Mouse (Mus musculus): ENCODE results near the gene Ndufa7.
"Not testable (repeated sequence)": the region's sequence is repeated elsewhere in the genome, so short reads cannot be mapped to it uniquely, and the experiment has no call there.

Ndufa7 gene

DNA sequence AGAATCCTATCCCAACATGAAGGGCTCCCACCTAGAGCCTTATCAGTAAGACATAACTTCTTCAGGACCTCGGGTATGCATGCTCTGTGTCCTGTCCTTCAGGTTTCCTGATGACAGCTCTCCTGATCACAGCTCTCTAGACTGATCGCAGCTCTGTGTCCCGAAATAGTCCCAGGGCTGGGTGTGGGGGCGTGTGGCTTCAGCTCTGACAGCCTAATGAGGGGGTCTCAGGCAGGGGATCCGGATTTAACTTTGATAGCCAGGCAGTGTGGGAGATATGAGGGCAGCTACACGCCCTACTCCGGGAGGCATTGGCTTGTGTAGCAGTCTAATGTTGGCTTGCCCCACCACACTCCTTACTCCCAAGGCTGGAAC, 13.2 kb upstream of the Ndufa7 start:
- DNase-seq (ENCODE audit: low spot score): no peak

DNA sequence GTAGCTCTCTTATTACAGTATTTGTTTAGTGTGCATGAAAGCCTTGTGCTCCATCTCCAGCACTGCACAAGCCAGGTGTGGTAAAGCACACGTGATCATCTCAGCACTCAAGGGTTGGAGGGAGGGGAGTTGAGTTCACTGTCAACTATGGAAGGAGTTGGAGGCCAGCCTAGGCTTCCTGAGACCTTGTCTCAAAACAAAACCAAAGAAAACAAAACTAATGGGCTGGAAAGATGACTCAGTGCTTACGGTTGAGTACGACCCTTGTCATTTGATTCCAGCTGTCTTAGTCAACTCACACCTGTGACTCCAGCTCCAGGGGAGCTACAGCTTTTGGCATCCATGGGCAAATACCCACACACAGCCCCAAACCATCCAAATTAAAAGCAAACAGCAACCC, 11.9 kb upstream of the Ndufa7 start:
- DNase-seq (ENCODE audit: low spot score): no peak

DNA sequence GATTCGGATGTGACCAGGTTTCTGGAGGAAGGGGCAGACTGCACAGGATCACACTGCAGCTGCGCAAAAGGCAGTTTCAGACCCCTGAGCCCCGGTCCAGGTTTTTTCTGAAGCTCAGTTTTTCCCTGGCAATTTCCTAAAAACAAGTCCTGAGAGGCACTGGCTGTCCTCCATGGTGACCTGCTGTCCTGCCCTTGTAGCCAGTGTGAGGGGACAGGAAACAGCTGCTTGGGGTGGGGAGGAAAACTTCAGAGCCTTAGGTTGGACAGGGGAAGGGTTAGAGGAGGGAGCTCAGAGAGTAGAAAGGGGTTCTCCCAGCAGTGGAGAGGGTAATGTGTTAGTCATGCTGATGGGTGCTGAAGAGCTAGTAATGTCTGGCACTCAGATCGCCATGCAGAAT, 11.4 kb upstream of the Ndufa7 start:
- no peak for DNase-seq (ENCODE audit: low spot score)

DNA sequence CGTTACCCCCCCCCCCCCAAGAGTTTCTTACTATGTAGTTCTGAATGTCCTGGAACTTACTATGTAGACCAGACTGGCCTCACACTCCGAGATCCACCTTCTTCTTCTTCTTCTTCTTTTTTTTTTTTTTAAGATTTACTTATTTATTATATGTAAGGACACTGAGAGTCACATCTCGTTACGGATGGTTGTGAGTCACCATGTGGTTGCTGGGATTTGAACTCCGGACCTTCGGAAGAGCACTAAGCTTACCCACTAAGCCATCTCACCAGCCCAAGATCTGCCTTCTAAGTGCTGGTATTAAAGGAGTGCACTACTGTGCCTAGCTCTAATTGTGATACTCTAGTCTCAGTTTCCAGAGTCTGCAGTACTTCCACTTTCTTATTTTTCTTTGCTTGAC, 9.0 kb upstream of the Ndufa7 start:
- DNase-seq (ENCODE audit: low spot score): no peak

DNA sequence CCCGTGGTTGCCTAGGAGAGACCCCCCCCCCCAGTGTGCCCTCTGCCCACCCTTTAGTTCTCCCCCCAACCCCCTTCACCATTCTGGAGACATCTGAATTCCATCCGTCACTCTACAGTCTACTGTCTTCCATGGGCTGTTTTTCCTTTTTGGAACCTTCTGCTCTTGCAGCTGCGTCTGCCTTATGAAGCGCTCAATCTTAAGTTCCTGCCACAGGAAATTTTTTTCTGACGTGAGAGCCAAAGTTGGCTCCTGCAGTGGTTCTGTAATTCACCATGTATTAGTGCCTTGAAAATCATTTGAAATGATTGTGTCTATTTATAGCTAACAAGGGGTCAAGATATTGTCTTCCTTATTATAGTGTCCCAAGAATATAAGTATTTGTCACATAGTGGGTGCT, 7.8 kb upstream of the Ndufa7 start:
- no peak for DNase-seq (ENCODE audit: low spot score)

DNA sequence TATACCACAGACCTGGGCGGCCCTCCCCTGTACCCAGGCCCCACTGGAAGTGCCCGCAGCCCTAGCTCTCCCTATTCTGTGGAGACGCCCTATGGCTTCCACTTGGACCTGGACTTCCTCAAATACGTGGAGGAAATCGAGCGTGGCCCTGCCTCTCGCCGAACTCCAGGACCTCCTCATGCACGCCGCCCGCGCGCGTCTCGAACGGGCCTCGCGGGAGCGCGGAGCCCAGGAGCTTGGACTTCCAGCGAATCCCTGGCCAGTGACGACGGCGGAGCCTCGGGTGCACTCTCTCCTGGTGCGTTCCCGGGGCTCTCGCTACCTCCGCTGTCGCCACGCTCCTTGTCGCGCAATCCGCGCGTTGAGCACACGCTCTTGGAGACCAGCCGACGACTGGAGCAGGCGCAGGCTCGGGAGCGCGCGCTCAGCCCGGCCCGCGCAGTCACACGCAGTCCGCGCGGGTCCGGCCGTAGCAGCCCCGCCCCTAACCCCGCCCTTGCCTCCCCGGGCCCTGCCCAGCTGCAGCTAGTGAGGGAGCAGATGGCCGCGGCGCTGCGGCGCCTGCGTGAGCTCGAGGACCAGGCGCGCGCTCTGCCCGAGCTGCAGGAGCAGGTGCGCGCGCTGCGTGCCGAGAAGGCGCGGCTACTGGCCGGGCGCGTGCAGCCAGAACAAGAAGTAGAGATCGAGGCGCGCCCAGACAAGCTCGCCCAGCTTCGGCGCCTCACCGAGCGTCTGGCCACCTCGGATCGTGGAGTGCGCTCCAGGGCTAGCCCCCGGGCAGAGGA, 7.0 kb upstream of the Ndufa7 start:
- peak; percentile 95 for DNase-seq (ENCODE audit: low spot score)

DNA sequence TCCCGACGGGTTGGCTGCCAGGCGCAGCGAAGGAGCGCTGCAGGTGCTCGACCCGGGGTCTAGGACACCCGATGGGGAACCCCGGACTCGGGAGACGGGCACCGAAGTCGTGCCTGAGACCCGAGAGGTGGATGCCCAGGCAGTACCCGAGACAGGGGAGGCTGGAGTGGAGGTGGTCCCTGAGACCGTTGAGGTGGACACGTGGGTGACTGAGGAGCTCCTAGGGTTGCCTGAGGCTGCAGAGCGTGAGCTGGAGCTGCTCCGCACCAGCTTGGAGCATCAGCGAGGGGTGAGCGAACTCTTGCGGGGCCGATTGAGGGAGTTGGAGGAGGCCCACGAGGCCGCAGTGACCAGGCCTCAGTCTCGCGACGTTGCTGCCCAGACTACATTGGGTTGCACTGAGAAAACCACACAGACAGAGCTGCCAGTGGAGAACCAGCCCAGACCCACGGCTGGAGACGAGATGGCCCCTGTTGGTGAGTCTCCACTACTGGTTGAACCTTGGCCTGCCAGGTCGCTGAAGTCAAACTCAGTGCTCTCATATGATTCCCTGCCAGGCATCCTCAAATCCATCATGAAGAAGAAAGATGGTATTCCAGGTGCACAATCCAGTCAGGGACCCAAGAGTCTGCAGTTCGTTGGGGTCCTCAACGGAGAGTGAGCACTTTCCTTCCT, 6.3 kb upstream of the Ndufa7 start:
- no peak for DNase-seq (ENCODE audit: low spot score)

DNA sequence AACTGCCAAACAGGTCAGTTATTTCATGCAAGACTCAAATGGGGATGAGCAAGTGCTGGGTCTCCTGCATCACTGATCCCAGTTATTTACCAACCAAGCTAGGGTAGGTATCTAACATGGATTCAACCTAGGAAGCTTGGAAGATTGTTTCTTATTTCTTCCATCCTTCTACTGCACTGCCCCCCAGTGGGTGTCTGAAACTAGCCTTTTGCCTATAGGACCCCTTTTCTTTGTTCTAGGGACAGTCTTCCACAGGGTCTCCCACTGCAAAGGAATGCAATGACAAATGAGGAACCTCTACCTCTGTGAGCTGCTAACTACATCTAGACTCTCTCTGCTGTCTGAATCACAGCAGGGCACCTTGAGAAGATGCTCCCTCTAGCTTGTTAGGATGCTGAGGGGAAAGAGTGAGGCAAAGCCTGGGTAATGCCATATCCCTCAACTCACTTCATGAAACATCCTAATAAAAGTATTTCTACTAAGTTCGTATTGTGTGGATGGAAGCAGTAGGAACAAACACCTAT, 1.9 kb upstream of the Ndufa7 start:
- DNase-seq (ENCODE audit: low spot score): peak; percentile 39

DNA sequence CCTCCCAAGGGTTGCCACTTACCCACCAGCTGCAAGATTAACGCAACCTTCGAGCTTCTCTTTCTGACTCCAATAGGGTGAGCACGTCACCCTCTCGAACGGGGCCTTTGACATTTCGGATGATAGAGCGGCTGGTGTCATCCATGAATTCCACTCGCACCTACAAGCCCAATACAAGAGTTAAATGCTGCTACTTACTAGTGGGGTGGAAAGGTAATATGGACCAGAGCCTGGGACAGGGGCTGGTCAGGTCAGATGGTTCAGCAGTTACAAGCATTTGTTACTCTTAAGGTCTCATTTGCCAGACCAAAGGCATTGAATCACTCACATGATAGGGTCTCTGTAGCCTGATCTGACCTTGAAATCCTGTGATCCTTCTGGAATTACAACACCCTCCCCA, 1.2 kb upstream of the Ndufa7 start:
- DNase-seq (ENCODE audit: low spot score): not testable (repeated sequence)

DNA sequence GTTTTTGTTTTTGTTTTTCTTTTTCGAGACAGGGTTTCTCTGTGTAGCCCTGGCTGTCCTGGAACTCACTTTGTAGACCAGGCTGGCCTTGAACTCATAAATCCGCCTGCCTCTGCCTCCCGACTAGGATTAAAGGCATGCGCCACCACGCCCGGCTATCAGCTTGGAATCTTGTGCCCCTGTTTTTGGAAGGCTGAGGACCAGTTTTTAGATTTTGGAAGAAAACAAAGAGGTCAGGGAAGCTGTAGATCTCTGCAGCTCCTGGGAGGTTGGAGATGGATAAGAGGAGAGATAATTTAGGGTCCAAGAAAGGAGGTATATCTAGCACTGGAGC, 592 bp downstream of the Ndufa7 start:
- not testable (repeated sequence) for DNase-seq (ENCODE audit: low spot score)

DNA sequence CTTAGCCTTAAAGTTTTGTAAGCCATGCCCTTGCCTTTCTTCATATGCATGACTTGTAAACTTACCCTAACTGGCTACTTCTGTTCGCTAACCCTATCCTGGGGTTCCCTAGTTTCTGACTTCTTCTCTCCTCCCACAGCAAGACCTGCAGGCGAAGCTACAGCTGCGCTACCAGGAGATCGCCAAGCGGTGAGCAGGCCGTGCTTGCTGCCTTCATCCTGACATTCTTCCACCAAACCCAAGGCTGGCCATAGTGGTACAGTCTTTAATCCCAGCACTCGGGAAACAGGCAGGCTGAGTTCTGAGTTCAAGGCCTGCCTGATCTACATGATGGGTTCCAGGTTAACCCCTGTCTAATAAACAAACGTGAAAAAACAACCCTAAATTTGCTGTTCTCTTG, 1.1 kb downstream of the Ndufa7 start:
- no peak for DNase-seq (ENCODE audit: low spot score)

DNA sequence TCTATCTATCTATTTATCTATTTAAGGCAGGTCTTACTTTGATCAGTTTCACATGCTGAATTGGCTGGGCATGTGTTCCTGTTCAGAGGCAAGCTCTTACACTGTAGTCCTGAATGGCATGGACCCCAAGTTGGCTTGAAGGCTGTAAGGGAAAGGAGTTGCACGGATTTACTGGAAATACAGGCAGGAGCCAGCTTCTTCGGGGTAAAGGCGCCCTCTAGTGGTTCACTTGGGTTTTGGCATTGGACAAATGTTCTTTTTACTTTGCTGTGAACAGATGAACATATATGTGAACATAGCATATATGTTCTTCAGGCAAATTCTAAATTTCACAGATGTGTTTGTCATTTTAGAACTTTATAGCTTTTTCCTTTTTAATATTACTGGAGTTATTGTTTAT, 2.5 kb downstream of the Ndufa7 start:
- peak; percentile 87 for DNase-seq (ENCODE audit: low spot score)

DNA sequence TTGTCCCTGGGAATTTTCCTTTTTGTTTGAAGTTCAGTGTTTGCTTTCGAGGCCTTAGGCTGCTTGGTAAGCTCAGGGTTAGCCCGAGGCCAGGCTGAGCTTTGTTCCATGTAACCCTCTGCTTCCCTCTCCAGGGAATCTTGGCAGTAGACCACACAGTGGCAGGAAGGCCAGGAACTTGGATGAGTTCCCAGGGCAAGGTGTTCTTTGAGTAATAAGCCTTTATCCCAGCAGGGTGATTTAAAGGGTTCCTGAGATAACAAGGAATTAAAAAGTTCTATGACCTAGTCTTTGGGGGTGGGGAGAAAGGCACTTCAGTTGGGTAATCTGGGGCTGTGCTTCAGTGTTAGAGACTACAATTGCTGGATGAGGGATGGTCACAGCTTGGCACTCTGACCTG, 4.5 kb downstream of the Ndufa7 start:
- peak; percentile 58 for DNase-seq (ENCODE audit: low spot score)

DNA sequence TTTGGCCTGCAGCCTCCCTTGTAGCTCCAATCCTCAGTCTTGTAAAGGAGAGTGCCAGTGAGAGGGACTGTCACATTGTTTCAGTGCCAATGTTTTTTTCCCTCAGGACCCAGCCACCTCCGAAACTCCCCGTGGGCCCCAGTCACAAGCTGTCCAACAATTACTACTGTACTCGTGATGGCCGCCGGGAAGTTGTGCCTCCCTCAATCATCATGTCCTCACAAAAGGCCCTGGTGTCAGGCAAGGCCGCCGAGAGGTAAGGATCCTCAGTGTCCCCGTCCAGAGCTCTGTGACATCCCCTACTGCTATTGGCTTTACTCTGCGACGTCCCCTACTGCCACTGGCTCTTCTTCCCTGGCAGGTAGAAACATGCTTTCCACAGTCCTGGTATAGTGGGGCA, 5.2 kb downstream of the Ndufa7 start:
- no peak for DNase-seq (ENCODE audit: low spot score)

DNA sequence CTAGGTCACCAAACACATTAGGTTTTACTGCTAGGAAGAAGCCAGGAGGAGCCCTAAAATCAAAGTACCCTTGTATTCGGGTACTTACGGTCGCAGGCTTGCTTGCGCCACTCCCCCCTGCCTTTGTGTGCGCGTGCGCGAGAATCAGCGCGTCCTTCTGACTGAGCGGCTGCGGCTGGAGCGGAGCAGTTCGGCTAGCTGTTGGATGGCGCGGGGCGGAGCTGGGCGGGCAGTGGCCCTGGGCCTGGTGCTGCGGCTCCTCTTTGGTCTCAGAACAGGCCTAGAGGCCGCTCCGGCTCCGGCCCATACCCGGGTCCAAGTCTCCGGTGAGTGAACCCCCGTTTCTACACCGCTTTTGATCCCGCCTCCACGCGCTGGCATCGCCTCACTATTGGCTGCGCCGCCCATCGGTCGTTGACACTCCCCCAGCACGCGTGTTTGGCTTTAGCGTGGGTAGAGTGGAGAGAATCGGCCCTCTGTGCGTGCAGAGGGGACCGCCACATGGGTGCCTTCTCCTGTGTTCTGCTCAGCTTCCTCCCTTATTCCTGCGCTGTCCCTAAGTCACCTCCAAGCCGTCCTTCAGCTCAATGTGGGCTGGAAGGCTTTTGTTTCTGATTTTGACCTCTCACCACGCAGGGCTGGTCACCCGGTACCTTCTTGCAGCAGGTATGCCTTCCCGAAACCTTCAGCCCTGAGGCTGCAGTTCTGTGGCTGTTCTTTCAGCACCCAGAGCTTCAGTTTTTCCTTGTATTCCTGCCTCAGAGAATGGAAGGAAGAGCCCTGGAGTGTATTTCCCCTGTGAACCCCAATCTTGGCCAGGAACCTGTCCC, 18.8 kb downstream of the Ndufa7 start, which contains the start of gene Cd320:
TSS of gene Cd320 (plus strand) at position 126 of the 830 bp plus-strand sequence.
- DNase-seq (ENCODE audit: low spot score): peak; percentile 95

DNA sequence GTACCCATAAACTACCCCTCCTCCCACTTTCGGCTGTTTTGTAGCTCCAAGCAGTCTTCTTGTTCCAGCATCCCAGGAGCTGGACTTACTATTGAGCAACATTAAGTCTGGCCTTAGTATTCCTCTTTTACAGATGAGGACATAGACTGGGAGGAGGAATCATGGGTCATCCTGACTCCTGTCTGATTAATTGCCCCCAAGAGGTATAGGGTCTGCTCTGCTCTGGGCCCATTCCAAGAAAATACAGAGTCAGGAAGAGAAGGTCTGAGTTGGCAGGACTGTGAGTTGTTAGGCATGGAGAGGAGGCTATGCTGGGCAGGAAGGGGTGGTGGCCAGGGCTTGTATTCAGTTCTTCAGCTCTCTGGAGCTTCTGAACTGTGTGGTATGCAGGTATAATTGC, 19.8 kb downstream of the Ndufa7 start:
- peak; percentile 64 for DNase-seq (ENCODE audit: low spot score)

DNA sequence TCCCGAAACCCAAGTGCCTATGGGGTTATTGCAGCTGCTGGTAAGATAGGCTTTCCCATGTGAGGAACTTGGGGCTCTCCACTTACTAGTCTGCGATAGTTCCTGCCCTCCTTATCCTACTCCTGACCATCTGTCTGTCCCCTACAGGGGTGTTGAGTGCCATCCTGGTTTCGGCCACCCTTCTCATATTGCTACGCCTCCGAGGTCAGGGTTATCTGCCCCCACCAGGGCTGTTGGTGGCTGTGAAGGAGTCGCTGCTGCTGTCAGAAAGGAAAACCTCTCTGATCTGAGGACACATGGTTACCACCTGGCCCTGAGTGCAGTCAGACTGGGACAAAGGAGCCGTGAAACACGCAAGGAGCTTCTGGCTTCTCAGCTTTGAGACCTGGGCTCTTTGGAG, 23.8 kb downstream of the Ndufa7 start:
- no peak for DNase-seq (ENCODE audit: low spot score)

DNA sequence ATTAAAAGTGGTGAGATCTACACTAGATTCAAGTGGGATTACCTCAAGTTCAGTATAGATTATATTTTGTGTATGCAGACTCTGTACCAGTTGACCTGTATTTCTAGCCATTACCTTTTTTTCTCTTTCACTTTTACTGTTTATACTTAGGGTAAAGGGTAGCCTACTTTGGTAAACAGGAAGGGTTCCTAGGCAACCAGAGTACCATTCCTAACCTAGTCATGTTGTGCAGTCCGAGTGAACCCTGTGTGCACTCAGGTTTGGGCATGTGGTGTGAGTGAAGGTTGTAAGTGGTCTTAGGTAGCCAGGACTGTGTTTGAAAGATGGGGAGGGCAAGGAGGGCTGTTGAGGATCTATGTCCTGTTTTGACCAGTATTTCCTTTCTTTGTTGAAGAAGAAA, 27.0 kb downstream of the Ndufa7 start:
- DNase-seq (ENCODE audit: low spot score): no peak

DNA sequence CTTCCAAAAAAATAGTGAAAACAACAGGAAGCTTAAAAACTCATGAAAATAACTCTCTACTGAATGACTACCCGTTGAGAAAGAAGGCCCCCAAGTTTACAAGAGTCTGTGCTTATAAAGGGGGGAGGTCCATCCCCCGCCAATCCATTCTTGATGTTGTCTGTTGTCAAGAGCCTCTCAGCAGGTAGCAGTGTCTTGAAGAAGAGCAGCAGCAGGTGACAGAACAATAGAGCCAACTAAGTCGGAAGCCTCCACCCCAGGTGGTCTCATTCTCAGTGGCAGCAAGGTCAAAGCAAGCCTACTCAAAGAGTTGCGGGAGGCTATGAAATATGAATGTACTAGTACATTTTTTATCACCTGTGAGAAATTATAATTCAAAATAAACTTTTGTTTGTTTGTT, 33.4 kb downstream of the Ndufa7 start:
- no peak for DNase-seq (ENCODE audit: low spot score)

DNA sequence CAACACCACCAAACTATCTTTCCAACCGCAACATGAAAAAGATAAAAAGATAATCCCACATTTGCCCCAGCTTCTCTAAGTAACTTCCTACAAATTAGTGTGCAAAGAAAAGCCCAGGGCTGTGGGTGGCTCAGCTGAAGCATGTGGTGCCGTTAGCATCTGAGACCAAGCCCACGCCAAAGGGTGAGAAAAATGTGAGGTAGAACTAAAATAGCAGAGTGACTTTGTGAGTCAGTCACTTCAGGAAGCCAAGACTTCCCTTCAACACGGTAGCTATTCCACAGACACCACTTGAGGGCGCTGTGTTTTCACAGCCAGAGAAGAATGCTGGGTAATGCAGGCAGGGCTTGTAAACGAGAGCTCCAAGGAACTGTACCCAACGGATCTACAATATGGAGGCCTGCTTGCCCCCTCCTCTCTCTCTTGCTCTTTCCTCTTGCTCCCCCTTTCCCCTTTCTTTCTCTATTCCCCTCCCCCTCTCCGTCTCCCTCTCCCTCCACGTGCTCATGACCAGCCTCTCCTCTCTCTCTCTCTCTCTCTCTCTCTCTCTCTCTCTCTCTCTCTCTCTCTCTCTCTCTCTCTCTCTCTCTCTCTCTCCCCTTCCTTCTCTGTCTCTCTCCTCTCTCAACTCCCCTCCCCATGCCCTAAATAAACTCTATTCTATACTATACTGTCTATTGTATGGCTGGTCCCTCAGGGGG, 41.1 kb downstream of the Ndufa7 start:
- DNase-seq (ENCODE audit: low spot score): peak; percentile 45

DNA sequence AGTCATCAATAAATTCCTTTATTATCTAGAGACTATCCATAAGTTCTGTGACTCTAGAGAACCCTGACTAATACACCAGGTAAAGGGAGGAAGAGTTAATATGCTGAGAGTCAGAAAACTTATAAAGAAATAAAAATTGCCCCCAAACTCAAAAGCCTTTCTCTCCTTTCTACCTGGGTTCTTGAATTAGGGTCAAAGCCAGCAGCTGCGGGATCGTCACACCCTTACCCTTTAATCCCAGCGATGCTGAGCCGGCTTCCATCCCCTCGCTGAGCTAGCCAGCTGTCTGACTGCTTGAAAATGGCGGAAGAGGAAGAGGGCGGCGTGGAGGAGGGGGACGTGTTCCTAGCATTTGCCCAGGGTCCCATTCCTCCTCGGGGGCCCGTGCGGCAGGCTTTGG, 49.2 kb downstream of the Ndufa7 start, which contains the start of gene Gm7029:
TSS of gene Gm7029 (plus strand) at position 301 of the 400 bp plus-strand sequence.
- DNase-seq (ENCODE audit: low spot score): not testable (repeated sequence)

DNA sequence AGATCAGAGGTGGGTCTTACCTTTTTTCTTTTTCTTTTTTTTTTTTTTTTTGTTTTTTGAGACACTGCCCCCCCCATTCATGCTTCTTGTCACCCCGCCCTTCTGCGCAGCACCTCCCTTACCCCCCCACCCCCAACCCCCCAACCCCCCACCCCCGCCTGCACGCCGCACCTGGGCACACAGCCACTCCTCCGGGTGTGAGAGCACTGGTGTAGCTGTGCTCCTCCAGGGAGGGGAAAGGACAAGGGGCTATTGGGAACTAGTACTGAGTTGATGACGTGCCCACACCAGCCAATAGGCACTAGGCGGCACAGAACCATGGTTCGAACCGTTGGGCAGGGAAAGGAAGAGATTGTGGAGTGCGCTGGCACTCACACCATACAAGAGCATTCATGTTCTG, 50.0 kb downstream of the Ndufa7 start:
- no peak for DNase-seq (ENCODE audit: low spot score)

All from MN1 (cell line).